Mouse (Mus musculus): ENCODE measurements around the gene Fen1.

GRCm38 (mm10) chr19:10221585-10221984, 17.6 kb upstream of the Fen1 start:
- TF ChIP-seq POLR2A (IDR thresholded peaks at IDR 0.05; ENCODE audit: low read depth, low read length): no peak
- TF ChIP-seq CTCF (conservative IDR thresholded peaks at IDR 0.05; ENCODE audit: insufficient read depth, insufficient read length, low read depth, low read length): no peak
